Mouse (Mus musculus) heart, adult 2 months (tissue): ENCODE results near the gene Calhm1.

Experiments used
- CTCF ChIP-seq: fragments of 200-600 bp; IDR thresholded peaks from 2 replicates; pipeline ENCODE4 v1.8.1; 2022; ENCODE audit warnings: antibody characterized with exemption, mild to moderate bottlenecking, moderate library complexity
- EP300 ChIP-seq: fragments of 200-500 bp; IDR thresholded peaks from 2 replicates; pipeline ENCODE4 v1.6.1; 2011; ENCODE audit warnings: low read depth, low read length, control low read depth; ENCODE audit not compliant: insufficient read depth

GRCm38 (mm10) chr19:47184736-47185135 is 40.7 kb upstream of the Calhm1 start:
- TF ChIP-seq EP300 (no peak), CTCF (no peak)
